Mouse (Mus musculus) Muller cell, postnatal 12 days (primary cell): ENCODE results near the gene Astn2.

Experiments
- DNase-seq: peaks from one replicate; pipeline ENCODE4 v3.0.0-alpha.2; 2015; ENCODE audit errors: inconsistent ontology term

The Astn2 gene

GRCm38 (mm10) chr4:65972395-65972794, 432.0 kb downstream of the Astn2 start:
- no peak for DNase-seq

- DNase-seq = peak; percentile 62
These were observed 435.1 kb downstream of the Astn2 start for GRCm38 (mm10) chr4:65969318-65969717.

GRCm38 (mm10) chr4:65964604-65965003, 439.8 kb downstream of the Astn2 start:
- DNase-seq = no peak

- DNase-seq = no peak
These were observed 445.1 kb downstream of the Astn2 start for GRCm38 (mm10) chr4:65959188-65959759.

- DNase-seq = no peak
These were observed 445.8 kb downstream of the Astn2 start for GRCm38 (mm10) chr4:65958369-65959187.

- peak; percentile 37 for DNase-seq
These were observed 452.5 kb downstream of the Astn2 start for GRCm38 (mm10) chr4:65951918-65952317.

- DNase-seq = no peak
These were observed 457.2 kb downstream of the Astn2 start for GRCm38 (mm10) chr4:65947141-65947649.

- DNase-seq = no peak
These were observed 458.4 kb downstream of the Astn2 start for GRCm38 (mm10) chr4:65946021-65946420.

GRCm38 (mm10) chr4:65930901-65931300, 473.5 kb downstream of the Astn2 start:
- DNase-seq = no peak

GRCm38 (mm10) chr4:65920294-65920693, 484.1 kb downstream of the Astn2 start:
- DNase-seq = peak; percentile 77

GRCm38 (mm10) chr4:65916027-65917008, 488.1 kb downstream of the Astn2 start:
- DNase-seq = no peak

- DNase-seq = no peak
These were observed 492.0 kb downstream of the Astn2 start for GRCm38 (mm10) chr4:65912247-65912942.

- DNase-seq = no peak
These were observed 496.8 kb downstream of the Astn2 start for GRCm38 (mm10) chr4:65907660-65908059.

GRCm38 (mm10) chr4:65904963-65905362, 499.4 kb downstream of the Astn2 start:
- no peak for DNase-seq

- DNase-seq = no peak
These were observed 508.1 kb downstream of the Astn2 start for GRCm38 (mm10) chr4:65896092-65897027.

- peak; percentile 85 for DNase-seq
These were observed 515.9 kb downstream of the Astn2 start for GRCm38 (mm10) chr4:65888332-65888993.

GRCm38 (mm10) chr4:65886862-65887261, 517.5 kb downstream of the Astn2 start:
- DNase-seq = no peak

- DNase-seq = peak; percentile 53
These were observed 518.5 kb downstream of the Astn2 start for GRCm38 (mm10) chr4:65885921-65886320.

- DNase-seq = no peak
These were observed 530.1 kb downstream of the Astn2 start for GRCm38 (mm10) chr4:65874236-65874781.
